Mouse (Mus musculus): Measurements from ENCODE around the gene Zfp513. TPM values are rescaled to one million over a fixed set of nuclear protein-coding genes. Genes with fewer than 3 reads are reported as not detected.

The Zfp513 gene
- total RNA-seq, 2 experiments from 2014 or later: 26.8 to 29.3 TPM

GRCm38 (mm10) chr5:31202933-31203332, 830 bp upstream of the Zfp513 start:
- intact Hi-C loops (cut with DNase I): loop anchor here (1.0 kb wide), 1 partner anchor 10 kb away; the partner anchor contains the start of genes Eif2b4 and Snx17
- no peak for DNase-seq (ENCODE audit: low spot score in 2 of 2)

- DNase-seq (ENCODE audit: low spot score in 2 of 2): no peak
- intact Hi-C loops (cut with DNase I): no loop called here
Measured at GRCm38 (mm10) chr5:31201042-31201741, 911 bp downstream of the Zfp513 start.

DNA sequence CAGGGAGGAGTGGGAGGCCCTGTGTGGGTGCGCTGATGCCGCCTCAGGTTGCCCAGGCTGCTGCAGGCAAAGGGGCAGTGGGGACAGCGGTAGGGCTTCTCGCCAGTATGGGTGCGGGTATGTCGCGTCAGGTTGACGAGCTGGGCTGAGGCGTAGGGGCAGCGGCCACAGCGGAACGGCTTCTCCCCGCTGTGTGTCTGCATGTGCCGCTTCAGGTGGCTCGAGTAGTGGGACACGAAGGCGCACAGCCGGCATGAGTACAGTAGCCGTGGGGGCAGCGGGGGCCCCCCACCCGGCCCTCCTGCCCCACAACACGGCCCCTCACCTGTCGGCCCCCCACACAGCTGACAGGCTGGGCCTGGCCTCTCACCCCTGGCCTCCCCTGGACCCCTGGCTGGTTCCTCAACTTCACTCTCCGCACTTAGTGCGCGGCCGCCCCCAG, 1.8 kb downstream of the Zfp513 start:
- DNase-seq (ENCODE audit: low spot score in 2 of 2): no peak
- intact Hi-C loops (cut with DNase I): no loop called here

- intact Hi-C loops (cut with DNase I): loop anchor here (10.0 kb wide), 1 partner anchor 245 kb away; no protein-coding TSS in a partner anchor
- no peak for DNase-seq (ENCODE audit: low spot score in 2 of 2)
Measured at GRCm38 (mm10) chr5:31199893-31200292, 2.2 kb downstream of the Zfp513 start.

DNA sequence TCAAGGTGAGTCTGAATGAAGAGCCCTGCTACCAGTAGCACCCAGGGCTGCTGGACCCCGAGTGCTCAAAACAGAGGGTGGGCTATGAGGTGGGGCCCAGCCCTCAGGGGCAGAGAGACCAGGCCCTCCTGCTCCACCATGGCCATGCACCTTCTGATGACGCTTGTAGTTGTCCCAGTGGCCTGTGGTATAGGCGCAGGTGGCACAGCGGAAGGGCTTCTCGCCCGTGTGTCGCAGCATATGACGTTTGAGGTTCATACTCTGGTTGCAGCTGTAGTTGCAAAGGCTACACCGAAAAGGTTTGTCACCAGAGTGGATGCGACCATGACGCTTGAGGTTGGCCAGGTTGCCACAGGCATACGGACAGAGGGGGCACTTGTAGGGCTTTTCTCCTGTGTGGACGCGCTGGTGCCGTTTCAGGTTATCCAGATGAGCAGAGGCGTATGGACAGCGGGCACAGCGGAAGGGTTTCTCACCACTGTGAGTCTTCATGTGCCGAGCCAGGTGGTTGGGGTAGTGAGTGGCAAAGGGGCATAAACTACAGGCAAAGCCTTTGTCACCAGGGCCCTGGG, 2.7 kb downstream of the Zfp513 start:
- DNase-seq (ENCODE audit: low spot score in 2 of 2): no peak
- intact Hi-C loops (cut with DNase I): loop anchor here (10.0 kb wide), 1 partner anchor 245 kb away; no protein-coding TSS in a partner anchor

- intact Hi-C loops (cut with DNase I): loop anchor here (10.0 kb wide), 1 partner anchor 244 kb away; no protein-coding TSS in a partner anchor
- no peak for DNase-seq (ENCODE audit: low spot score in 2 of 2)
Measured at GRCm38 (mm10) chr5:31198616-31199320, 3.3 kb downstream of the Zfp513 start.

- DNase-seq (ENCODE audit: low spot score in 2 of 2): no peak
- intact Hi-C loops (cut with DNase I): loop anchor here (10.0 kb wide), 1 partner anchor 243 kb away; no protein-coding TSS in a partner anchor
Measured at GRCm38 (mm10) chr5:31198170-31198569, 3.9 kb downstream of the Zfp513 start.

- intact Hi-C loops (cut with DNase I): loop anchor here (10.0 kb wide), 1 partner anchor 242 kb away; no protein-coding TSS in a partner anchor
- no peak for DNase-seq (ENCODE audit: low spot score in 2 of 2)
Measured at GRCm38 (mm10) chr5:31197072-31197471, 5.0 kb downstream of the Zfp513 start.

GRCm38 (mm10) chr5:31196207-31196606, 5.9 kb downstream of the Zfp513 start:
- intact Hi-C loops (cut with DNase I): loop anchor here (10.0 kb wide), 1 partner anchor 241 kb away; no protein-coding TSS in a partner anchor

GRCm38 (mm10) chr5:31195671-31196070, 6.4 kb downstream of the Zfp513 start:
- no peak for DNase-seq (ENCODE audit: low spot score in 2 of 2)
- intact Hi-C loops (cut with DNase I): loop anchor here (10.0 kb wide), 1 partner anchor 241 kb away; no protein-coding TSS in a partner anchor

More at GRCm38 (mm10) chr5:31196207-31196606, 5.9 kb downstream of the Zfp513 start:
- DNase-seq (ENCODE audit: low spot score in 2 of 2): no peak

DNA sequence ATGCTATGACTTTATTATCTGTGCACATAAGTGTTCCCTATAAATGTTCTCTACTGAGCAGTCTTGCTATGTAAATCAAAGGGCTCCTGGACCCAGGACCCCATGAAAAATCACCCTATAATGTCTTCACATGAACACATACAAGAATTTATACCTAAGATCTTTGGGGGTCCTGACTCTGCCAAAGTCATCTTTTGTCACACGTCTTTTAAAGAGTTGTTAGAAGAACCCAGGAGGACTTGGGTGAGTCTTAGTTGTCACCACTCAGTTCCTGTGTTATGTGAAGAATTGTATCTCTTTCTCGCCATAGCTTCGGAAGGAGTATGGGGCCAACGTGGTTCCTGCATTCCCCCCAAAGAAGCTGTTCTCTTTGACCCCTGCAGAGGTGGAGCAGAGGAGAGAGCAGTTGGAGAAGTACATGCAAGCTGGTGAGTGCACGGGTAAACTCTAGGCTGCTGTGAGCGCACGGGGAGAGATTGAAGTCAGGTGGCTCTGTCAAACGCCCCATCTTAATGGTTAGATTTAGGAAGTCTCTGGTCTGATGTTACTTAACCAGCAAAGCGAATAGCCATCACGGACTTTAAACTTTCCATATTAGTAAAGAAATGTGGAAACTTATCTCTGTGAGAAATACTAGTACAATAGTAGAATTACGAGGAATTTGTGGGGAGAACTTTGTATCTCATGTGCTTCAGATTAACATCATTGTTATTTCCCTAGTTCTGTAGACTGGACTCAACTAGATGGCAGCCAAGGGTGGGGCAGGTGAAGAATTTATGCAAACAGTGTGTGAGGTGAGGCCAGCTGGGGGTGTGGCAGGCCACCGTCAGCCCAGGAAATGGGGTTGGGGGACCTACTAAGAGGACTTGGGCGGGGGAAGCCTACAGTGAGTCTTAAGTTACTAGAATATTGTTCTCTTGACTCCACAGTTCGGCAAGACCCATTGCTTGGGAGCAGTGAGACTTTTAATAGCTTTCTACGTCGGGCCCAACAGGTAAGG, 7.3 kb downstream of the Zfp513 start:
- intact Hi-C loops (cut with DNase I): loop anchor here (10.0 kb wide), 1 partner anchor 240 kb away; no protein-coding TSS in a partner anchor
- no peak for DNase-seq (ENCODE audit: low spot score in 2 of 2)

- DNase-seq (ENCODE audit: low spot score in 2 of 2): no peak
- intact Hi-C loops (cut with DNase I): loop anchor here (1.0 to 10.0 kb wide), 3 partner anchors 9 to 239 kb away; partner anchors contain the start of genes Gtf3c2 and Zfp513
Measured at GRCm38 (mm10) chr5:31193631-31194281, 8.3 kb downstream of the Zfp513 start.

DNA sequence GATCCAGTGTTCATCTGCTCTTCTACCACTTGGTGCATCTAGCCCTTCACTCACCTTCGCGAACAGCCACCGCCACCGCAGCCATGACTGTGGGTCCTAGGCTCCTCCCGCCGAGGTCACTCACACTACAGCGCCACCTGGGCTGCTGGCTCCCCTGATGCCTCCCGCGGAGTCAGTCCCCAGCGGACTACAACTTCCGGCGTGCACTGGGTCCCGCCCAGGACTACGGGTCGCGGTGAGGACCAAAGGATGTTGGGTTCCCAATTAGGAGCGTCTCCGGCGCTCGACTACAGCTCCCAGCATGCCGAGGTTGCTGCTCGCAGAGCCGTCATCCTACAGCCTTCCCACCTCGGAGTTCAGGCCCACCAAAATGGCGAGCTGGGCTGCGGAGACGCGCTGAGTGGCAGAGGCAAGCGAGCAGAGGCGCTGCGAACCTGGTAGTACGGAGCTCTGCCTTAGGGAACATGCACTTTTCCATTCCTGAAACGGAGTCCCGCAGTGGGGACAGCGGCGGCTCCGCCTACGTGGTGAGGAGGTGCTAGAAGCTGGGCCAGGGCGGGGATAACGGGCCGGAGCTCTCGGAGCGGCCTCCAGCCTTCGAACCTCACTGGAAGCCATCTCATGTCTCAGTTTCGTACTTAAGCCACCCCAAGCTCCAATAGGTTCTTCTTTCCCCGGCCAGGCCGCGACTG, 9.0 kb downstream of the Zfp513 start, which contains the start of the genes Snx17 and Eif2b4:
Snx17 (plus strand) TSS at position 289 of the 692 bp plus-strand sequence.
Eif2b4 (minus strand) TSS at position 492 of the 692 bp plus-strand sequence.
- intact Hi-C loops (cut with DNase I): loop anchor here (1.0 to 10.0 kb wide), 3 partner anchors 9 to 238 kb away; partner anchors contain the start of genes Gtf3c2 and Zfp513

GRCm38 (mm10) chr5:31192045-31192938, 9.8 kb downstream of the Zfp513 start:
- DNase-seq (ENCODE audit: low spot score in 2 of 2): no peak
- intact Hi-C loops (cut with DNase I): loop anchor here (10.0 kb wide), 1 partner anchor 237 kb away; no protein-coding TSS in a partner anchor

More for the DNA sequence above, 9.0 kb downstream of the Zfp513 start, which contains the start of the genes Snx17 and Eif2b4:
- DNase-seq (ENCODE audit: low spot score in 2 of 2): peak; percentile 100

- no peak for DNase-seq (ENCODE audit: low spot score in 2 of 2)
- intact Hi-C loops (cut with DNase I): loop anchor here (10.0 kb wide), 1 partner anchor 235 kb away; no protein-coding TSS in a partner anchor
Measured at GRCm38 (mm10) chr5:31190201-31190600, 11.9 kb downstream of the Zfp513 start.

DNA sequence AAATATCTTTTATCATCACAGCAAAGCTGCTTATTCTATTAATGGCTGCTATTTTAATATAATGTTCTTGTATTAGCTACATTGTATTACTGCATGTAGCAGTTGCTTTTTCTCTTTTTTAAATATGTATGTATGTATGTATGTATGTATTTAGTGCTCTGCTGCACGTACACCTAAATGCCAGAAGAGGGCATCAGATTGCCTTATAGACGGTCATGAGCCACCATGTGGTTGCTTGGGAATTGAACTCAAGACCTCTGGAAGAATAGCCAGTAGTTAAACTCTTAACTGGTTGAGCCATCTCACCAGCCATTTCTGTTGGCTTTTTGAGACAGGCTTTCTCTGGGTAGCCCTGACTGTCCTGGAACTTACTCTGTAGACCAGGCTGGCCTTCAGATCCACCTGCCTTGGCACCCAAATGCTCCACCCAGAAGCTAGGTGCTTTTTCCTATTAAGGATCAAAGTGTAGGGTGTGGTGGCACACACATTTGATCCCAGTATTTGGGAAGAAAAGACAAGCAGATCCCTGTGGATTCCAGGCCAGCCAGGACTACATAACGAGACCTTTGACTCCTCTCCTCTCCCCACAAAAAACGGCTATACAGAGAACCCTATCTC, 13.8 kb downstream of the Zfp513 start:
- no peak for DNase-seq (ENCODE audit: low spot score in 2 of 2)
- intact Hi-C loops (cut with DNase I): no loop called here
